Mouse (Mus musculus): ENCODE data around the gene Ccdc14.
A peak's percentile ranks its signal among the peaks of the same experiment; 100 is the strongest.
"Not testable (repeated sequence)": the region's sequence is repeated elsewhere in the genome, so short reads cannot be mapped to it uniquely, and the experiment has no call there.

The Ccdc14 gene

GRCm38 (mm10) chr16:34690334-34691144, at the start of gene Ccdc14:
Ccdc14 (plus strand) TSS chr16:34690616.
- peak; percentile 94 for DNase-seq (ENCODE audit: inconsistent ontology term)

DNA sequence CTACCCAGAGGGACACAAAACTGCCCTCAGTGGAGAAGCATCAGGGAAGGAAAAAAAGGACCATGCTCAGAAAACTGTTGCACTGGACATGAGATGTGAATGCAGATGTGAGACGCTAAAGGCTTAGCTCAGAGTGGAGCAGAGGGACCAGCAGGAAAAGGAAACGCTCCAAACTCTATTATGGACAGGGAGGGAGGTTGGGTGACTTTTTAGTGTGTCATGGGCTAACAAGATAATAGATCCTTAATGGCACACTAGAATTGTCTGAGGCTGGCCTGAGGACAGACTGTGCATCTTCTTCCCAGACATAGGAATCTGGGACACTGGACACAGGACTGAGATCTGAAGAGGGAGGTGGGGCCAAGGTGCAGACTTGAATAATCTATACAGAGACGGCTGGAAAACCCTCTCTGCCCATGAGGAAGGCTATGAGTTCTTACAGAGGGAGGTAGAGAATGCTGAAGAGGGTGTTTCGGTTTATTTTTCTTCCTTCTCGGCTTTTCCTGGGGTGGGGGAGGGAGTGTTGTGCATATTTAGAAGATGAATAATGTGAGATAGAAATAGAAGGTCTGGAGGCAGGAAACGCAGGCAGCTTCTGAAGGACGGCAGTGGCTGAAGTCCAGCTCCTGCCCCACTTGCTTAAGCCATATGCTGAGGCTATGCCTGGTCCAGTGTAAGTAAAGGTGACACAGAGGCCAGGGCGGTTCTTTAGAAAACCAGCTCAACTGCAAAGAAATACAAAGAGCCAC, 46.7 kb upstream of the Ccdc14 start:
- DNase-seq (ENCODE audit: inconsistent ontology term), result no peak

DNA sequence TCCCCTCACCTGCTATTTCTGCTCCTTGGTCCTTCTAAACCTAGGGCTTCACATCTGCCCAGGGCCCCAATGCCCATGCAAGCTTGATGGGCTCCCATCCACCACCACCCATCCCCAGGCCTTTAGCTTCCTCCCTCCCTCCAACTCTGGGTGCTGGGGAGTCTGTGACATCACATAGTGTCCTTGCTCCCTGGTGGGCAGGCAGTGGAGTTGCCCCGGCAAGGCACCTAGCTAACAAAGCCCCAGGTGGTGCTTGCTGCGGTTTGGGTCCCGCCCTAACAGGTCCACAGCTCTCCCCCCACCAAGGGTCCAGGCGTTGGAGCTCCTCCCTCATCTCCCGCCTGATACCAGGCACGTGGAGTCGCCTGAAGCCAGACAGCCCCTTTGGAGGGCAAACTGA, 40.8 kb upstream of the Ccdc14 start, which contains the start of gene Ropn1:
TSS of gene Ropn1 (plus strand) at position 301 of the 400 bp plus-strand sequence.
- no peak for DNase-seq (ENCODE audit: inconsistent ontology term)

- DNase-seq (ENCODE audit: inconsistent ontology term), result no peak
These were observed 37.4 kb upstream of the Ccdc14 start for GRCm38 (mm10) chr16:34653023-34653422.

DNA sequence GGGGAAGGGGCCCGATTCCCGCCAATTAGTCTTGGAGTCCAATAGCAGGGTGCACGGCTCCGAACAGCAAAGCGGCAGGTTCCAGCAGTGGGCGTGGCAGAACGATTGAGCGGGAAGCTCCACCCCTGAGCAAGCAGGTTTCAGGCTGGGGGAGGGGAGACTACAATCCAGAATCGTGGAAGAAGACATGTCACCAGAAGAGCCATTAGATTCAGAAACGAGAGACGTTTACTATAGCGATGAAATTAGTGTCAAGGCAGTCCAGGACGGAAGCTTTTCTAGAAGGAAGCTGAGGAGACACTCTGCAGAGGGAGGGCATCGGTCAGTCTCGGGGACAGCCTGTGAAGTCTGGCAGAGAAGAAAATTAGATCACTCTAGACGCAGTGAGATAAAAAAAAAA, 32.9 kb upstream of the Ccdc14 start:
- DNase-seq (ENCODE audit: inconsistent ontology term), result not testable (repeated sequence)

DNA sequence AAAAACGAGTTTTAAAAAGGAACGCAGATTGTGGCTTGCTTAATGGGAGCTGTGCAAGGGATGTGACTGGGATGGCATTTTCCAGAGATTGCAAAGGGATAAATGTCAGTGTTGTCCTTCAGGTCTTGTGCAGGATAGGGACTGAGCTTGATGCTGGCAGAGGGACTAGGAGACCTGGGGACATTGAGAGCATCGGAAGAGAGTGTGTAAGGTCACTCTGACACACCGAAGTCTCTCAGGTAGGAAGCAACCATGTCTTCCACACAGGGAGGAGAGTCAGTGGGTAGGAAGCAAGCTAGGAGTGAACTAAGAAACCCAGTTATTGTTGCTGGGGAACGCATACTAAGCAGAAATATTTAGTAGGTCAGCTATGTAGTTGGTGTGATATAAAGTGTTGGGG, 32.4 kb upstream of the Ccdc14 start:
- DNase-seq (ENCODE audit: inconsistent ontology term), result no peak

DNA sequence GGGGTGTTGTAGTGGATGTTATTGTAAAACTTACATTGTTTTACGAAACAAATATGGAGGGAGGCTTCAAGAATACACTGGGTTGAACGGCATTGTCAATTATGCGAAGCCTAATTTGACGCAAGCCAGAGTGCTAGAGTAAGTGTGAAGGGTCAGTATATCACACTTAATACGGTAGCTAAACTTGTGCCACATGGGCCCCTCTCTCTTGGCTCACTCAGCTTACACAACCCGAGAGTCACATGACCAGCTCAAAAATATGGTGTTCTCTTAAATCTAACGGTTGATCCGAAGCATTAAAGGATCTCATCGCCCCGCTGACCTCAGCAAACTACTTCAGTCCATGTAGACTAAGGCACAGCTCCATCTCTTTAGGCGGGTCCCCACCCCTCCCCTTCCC, 32.0 kb upstream of the Ccdc14 start:
- no peak for DNase-seq (ENCODE audit: inconsistent ontology term)

- no peak for DNase-seq (ENCODE audit: inconsistent ontology term)
These were observed 25.9 kb upstream of the Ccdc14 start for GRCm38 (mm10) chr16:34664553-34664952.

GRCm38 (mm10) chr16:34667031-34667726, 23.2 kb upstream of the Ccdc14 start:
- peak; percentile 83 for DNase-seq (ENCODE audit: inconsistent ontology term)

DNA sequence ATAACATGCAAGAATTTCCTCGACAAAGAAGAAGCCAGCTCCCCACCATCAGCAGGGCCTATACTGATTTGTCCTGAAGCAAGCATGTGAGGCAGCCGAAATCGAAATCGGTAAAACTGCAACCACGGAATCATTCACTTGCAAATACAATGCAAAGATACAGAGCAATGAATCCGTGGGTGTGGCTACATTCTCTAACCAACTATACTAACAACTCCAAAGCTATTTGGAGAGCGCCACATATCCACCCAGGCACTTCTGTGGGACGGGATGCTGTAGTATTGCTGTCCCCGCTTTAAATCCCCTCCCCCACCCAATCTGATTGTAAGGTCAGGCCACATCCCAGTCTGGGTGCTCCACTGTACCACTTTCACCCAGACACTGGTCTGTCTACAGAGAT, 22.1 kb upstream of the Ccdc14 start:
- DNase-seq (ENCODE audit: inconsistent ontology term), result no peak

DNA sequence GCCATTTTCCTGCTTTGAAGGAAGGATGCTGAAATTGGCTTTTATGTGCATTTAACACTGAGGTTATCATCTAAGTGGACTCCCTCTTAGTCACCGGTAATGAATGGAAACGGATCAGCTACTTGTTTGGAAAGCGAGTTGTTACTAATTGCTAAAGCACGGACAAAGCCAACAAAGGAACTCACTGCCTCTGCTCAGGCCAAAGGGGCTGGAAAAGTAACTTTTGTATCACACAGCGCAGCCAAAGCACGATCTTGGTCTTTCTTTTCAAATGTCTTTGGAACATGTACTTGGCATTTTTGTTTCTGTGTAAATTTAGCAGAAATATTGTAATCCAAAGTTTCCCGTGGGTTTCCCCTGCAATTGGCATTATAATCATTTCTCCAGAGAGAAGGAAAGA, 18.4 kb upstream of the Ccdc14 start:
- peak; percentile 68 for DNase-seq (ENCODE audit: inconsistent ontology term)

GRCm38 (mm10) chr16:34672822-34673221, 17.6 kb upstream of the Ccdc14 start:
- DNase-seq (ENCODE audit: inconsistent ontology term), result peak; percentile 28

GRCm38 (mm10) chr16:34674365-34674764, 16.1 kb upstream of the Ccdc14 start:
- DNase-seq (ENCODE audit: inconsistent ontology term), result no peak

- DNase-seq (ENCODE audit: inconsistent ontology term), result no peak
These were observed 8.6 kb upstream of the Ccdc14 start for GRCm38 (mm10) chr16:34681823-34682222.

GRCm38 (mm10) chr16:34689879-34690278, 537 bp upstream of the Ccdc14 start:
- DNase-seq (ENCODE audit: inconsistent ontology term), result no peak

DNA sequence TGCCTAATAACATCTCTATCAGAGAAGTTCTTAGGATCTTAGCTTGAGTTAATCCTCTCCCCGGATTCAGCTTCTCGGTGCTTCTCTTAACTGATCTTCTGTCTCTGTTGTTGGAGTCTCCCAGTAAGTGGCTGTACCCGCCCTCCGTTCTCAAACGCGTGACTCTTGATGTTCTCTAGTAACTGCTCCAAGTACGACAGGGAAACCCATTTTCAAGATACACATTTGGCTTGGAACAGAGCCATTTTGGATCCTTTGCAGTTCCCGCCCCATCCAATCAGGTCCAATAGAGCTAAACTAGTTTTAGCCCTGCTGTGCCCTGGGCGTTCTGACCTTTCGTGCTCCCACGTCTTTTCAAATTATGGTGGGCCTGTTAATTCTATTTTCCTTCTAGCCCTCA, 740 bp downstream of the Ccdc14 start:
- DNase-seq (ENCODE audit: inconsistent ontology term), result no peak

DNA sequence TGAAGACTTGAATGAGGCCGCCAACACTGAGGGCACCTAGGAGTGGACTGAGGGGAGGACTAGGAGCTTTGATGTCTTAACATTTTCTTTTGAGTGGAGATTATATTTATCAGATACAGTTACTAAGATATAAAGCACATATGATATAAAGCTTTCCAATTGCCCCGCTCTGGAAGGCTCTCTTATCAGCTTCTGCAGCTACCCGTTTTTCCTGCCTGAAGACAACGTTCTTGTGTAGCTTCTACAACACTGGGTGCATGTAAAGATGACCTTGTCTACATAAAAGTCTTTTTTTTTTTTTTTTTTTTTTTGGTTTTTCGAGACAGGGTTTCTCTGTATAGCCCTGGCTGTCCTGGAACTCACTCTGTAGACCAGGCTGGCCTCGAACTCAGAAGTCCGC, 4.1 kb downstream of the Ccdc14 start:
- DNase-seq (ENCODE audit: inconsistent ontology term), result no peak

- DNase-seq (ENCODE audit: inconsistent ontology term), result not testable (repeated sequence)
These were observed 8.3 kb downstream of the Ccdc14 start for GRCm38 (mm10) chr16:34698721-34699120.

DNA sequence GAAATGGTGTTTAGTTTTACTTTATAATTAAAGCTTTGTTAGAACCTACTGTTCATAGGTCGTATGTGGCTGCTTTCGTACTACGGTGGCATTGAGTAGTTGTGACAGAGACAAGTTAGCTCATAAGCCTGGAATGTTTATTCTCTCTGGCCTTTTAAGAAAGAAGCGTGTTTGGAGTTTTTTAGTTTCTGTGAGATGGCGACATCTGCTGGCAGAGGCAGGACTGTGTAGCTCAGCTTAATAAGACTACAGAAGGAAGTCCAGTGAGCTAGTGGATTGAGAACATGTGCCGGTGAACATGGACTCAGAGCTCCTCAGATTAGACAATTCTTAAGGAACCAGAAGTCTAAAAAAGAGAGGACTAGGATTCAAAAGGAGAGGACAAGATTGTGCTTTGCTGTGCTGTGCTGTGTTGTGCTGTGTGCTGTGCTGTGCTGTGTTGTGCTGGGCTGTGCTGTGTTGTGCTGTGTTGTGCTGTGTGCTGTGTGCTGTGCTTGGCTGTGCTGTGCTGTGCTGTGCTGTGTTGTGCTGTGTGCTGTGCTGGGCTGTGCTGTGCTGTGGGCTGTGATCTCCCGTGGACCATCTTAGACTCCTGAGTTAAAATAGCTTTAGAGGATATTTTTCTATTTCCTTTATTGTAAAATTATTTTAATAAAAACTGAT, 9.9 kb downstream of the Ccdc14 start:
- DNase-seq (ENCODE audit: inconsistent ontology term), result peak; percentile 81

GRCm38 (mm10) chr16:34700828-34701216, 10.4 kb downstream of the Ccdc14 start:
- no peak for DNase-seq (ENCODE audit: inconsistent ontology term)

GRCm38 (mm10) chr16:34706019-34706418, 15.6 kb downstream of the Ccdc14 start:
- no peak for DNase-seq (ENCODE audit: inconsistent ontology term)

DNA sequence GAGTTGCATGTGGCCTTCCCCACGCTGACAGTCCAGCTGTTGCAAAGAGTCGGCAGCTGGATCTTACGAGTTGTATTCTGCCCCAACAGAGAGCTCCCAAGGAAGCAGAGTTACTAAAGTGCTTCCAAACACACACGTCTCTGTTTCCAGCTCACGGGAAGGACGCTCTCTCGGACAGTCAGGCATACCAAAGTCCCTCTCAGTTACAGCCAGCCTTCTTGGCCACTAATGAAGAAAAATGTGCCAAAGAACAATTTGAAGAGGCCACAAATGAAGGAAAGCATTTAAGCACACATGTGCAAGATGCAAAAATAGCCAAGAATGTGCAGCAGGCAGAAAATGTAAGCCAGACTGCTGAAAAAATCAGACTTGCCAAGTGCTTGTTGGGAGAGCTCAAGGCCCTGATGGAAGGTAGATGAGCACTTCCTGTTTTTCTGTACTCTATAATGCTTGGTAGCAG, 16.1 kb downstream of the Ccdc14 start:
- peak; percentile 24 for DNase-seq (ENCODE audit: inconsistent ontology term)
